Mouse (Mus musculus): ENCODE measurements around the gene Ttc41.

Gene Ttc41

DNA sequence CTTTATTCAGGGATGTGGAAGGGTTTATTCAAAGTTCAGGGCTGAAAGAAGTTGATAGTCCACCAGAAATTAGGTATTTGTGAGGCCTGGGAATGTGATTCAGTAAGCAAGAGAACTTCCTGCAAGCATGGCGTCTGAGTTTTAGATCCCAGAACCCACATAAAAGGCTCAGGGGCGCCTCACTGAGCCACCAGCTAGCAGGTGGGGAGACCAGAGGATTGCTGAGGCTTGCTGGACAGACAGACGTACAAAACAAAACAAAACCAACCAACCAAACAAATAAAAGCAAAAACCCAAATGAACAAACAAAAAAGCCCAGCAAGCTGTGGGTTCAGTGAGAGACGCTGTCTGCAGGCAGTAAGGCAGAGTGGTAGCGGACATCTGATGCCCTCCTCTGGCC is 77.0 kb downstream of the Ttc41 start:
- intact Hi-C loops (cut with DNase I) = no loop called here

DNA sequence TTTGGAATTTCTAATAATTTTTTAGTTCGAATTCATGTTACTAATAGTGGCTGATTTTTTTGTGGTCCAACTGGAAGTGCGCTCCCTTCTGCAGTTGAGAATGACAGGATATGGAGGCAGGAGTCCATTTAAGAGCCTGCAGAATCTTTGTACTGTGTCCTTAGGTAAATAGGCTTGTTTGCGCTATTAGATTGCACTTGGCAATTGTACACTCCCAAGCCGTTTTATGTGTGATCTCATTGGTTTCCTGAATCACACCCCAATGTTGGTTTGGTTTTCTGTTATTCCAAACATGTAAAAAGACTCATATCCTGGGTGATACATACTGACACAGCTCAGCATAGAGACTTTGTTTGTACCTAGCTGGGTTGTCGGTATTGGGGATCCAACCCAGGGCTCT is 78.0 kb downstream of the Ttc41 start:
- intact Hi-C loops (cut with DNase I) = no loop called here

GRCm38 (mm10) chr10:86784126-86784675 is 78.6 kb downstream of the Ttc41 start:
- intact Hi-C loops (cut with DNase I) = no loop called here

DNA sequence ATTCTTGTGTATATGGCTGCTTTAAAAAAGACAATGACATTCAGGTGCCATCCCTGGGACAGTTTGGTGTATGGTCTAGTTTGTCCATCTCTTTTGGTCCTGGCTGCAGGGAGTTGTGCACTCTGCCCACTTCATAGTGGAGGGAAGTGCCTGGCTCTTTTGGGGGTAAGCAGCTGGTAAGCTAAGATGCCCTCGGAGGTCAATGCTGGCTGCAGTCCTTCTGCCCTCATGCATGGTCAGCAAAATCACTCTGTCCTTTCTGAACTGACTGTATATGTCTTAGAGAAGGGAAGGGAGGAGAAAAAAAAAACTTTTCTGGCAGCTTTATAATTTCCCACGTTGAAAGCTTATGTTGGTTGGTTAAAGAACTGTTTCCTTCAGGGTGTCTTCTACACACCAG is 79.8 kb downstream of the Ttc41 start:
- intact Hi-C loops (cut with DNase I) = no loop called here

DNA sequence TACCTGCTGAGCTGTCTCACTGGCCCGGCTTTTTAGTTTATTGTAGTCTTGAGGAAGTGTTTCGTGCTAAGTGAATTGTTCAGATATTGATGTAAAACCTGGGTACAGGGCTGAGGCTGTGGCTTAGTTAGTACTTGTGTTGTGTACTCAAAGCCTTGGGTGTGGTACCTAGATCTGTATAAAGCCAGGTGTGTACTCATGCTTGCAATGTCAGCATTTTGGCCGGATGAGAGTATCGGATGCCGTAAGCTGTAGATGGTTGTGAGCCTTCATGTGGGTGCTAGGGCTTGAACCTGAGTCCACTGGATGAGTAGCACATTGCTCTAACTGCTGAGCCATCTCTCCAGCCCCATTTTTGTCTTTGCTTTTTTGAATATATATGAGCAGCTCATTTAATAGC is 80.5 kb downstream of the Ttc41 start:
- intact Hi-C loops (cut with DNase I) = no loop called here

DNA sequence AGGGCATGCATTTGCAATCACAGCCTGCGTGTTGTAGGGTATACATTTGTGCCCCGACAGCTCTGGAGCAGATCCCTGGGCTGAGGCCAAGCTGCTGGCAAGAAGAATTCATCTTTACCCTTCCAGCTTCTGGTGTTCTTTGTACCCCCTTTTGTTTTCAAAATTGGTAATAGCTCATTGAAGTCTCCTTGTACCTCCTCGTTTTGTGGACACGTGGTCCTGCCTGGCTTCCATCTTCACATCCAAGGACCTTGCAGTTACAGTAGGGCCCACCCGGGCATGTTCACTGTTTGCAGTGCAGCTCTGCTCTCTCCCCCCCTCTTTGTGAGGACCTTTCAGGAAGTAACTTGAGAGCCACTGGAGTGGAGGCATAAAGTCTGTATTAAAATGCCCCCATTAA is 82.6 kb downstream of the Ttc41 start:
- intact Hi-C loops (cut with DNase I) = no loop called here

DNA sequence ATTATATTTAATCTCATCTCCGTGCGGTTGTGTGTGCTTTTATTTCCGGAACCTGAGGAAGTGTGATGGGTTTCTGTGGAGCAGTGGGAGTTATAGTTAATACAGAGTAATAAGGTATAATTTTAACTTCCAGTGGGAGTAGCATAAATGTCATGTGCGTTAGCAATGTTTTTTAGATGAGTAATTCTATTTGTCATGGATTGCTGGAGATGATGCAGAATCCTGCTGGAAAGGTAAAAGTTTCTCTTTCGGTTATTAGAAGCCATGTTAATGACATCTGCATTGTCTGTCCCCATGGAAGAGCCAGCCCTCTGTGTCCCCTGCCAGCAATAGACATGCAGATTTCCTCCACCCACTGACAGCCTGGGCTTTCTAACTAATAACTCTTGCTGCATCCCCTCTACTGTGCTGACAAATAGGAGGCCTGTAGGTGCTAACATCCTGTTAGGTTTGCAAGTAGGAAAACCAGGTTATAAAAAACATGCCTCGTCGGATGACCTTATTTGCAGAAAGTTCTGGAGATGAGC is 83.6 kb downstream of the Ttc41 start:
- intact Hi-C loops (cut with DNase I) = no loop called here

DNA sequence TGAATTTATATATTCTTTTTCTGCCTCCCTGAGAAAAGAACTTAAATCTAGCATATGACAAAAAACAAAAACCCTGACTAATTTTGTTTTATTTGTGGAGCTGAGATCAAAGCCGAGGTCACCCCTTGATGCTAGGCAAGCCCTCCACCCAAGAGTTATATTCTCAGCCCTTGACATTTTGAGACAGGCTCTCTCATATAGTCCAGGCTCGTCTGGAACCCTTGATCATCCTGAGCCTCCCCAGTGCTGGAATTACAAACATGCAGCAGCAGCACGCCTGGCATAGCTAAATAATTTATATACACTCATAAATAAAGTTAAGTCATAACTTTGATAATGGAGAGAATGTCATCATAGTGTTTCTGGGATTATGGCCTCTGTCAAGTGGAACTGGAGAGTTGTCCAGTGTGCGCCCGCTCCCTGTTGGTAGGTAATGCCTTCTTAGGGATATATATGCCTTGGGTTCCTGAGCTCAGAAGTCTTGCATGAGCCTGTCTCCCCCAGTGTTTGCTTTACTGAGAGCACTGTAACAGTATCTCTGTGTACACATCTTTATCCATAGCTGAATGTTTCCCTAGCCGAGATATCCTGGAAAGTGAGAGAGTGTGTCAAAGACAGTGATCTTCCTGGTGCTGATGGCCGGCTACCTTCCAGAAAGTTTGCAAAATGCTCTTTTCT is 86.0 kb downstream of the Ttc41 start:
- intact Hi-C loops (cut with DNase I) = no loop called here

DNA sequence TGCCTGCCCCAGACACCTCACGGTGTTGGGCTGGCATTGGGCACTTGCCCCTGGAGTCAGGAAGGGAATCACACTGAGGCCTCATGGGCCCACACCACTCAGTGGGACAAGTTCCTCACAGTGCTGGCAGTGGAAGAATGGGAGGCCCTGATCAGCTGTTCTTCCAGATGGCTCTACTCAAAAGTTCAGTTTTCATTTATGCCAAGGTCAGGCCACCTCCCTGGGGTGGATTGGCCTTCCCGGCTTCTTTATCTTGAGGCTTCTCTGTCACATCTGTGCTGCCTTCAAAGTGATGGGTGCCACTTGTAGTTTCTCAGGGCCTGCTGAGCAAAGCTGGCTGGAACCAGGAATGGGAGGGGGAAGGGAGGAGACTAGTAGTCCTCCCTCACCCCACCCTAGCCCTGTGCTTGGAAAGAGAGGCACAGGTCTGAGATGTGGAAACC is 87.9 kb downstream of the Ttc41 start:
- intact Hi-C loops (cut with DNase I) = no loop called here

GRCm38 (mm10) chr10:86794196-86794595 is 88.6 kb downstream of the Ttc41 start:
- intact Hi-C loops (cut with DNase I) = no loop called here

GRCm38 (mm10) chr10:86794794-86795535 is 89.4 kb downstream of the Ttc41 start:
- intact Hi-C loops (cut with DNase I) = no loop called here

DNA sequence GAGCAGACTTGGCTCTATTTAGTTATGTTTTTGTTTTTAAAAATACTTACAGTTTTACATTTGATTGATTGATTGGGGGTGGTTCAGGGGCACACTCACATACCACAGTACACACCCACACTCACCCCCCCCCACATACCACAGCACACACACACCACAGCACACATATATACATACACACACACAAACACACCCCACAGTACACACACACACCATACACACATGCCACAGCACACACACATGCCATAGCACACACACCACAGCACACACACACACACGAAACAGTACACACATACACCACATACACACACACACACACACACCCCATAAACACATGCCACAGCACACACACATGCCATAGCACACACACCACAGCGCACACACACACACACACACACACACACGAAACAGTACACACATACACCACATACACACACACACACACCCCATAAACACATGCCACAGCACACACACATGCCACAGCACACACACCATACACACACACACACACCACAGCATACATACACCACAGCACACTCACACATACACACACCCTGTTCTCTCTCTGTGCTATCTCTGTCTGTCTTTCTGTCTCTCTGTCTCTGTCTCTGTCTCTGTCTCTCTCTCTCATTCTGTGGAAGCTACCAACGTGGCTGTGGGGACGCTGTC is 90.6 kb downstream of the Ttc41 start:
- intact Hi-C loops (cut with DNase I) = no loop called here

DNA sequence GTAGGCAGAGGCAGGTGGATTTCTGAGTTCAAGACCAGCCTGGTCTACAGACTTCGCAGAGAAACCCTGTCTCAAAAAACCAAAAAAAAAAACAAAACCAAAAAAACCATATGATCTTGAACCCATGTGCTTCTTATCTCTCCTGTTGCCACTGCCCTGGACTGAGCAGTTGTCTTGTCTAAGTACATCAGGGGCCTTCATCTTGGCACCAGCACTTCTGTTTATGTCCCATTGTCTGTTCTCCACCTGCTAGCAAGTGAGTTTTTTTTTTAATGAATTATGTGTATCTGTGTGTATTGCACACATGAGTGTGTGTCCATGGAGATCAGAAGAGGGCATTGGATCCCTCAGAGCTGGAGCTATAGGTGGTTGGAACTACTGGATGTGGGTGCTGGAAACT is 101.8 kb downstream of the Ttc41 start:
- intact Hi-C loops (cut with DNase I) = no loop called here

DNA sequence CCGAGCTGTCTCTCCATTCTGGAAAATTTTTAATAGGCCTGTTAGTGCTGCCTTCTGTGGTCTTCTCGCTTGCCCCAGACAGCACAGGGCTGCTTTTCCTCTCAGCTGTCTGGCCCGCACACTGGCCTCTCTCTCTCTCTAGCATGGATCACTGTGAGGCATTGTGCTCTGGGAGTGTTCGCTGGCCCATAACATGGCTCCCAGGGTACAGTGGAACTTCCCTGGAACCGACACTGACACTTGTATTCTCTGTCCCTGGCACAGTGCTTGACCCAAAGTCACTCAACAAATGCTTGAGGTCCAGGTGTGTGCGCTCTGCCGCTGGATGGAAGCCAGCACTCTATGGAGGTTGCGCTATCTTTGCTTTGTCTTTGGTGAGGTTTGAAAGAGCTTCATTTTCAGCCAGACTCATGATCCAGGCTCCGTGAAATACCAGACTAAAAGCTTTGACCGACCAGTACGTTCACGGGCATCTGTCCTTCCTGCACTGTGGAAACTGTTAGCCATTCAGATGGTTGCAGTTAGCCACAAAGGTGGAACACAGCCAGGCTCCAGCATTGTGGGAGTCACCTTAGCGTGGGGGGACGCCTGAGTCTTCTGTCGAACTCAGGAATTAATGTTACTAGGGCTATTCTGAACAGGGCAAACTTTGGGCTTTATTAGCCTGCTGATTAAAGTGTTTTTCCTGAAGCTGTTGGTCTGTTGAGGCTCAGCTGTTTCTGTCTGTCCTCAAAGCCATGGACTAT is 102.6 kb downstream of the Ttc41 start:
- intact Hi-C loops (cut with DNase I) = no loop called here

- intact Hi-C loops (cut with DNase I) = no loop called here
These were observed 104.4 kb downstream of the Ttc41 start for GRCm38 (mm10) chr10:86810000-86810399.

DNA sequence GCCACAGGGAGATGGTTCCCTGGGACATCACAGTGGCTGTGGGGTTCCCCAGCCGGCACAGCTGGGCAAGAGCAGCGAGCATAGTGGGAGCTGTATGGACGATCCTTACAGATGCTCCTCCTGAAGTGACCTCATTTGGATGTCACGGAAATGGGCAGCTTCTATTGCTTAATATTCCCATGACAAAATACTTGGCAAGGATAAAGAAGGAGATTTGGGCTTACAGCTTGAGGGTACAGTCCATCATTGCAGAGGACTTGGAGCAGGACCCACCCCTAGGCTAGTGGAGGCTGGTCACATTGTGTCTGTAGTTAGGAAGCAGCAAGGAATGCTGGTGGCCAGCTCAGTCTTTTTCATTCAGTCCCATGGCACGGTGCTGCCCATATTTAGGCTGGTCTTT is 105.0 kb downstream of the Ttc41 start:
- intact Hi-C loops (cut with DNase I) = no loop called here

DNA sequence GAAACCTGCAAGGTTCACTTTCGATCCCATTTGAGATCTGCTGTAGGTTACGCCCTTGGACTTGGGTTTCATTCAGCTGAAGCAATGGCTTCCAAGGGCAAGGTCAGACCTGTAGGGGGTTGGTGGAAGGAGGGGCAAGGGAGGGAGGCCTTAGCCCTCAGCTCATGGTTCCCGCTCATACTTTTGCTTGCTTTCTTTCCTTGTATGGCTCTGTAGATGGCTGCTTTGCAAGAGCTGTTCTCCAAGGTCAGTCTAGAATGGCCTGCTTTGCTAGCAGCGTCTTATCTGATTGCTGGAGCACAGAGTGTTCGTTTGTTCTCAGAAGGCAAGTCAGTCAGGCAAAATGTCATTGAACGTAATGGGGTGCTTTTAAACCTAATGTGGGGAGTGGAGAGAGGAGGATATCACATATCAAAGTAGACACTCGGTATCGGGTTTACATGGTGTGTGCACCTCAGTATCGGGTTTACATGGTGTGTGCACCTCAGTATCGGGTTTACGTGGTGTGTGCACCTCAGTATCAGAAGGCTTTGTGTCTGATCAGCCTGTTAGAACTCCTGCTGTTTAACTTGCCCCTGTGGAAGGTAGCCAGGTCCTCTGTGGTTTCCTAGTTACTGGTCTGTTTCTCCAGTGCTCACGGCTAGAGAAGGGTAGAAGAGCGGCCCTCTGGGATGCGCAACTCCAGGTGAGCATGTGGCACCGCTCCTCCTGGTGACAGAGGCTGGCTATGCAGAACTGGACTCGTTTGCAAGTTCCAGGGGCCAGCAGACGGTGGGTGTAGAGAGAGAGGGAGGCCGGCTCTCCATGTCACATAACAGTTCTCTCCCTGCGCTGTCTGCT is 108.9 kb downstream of the Ttc41 start:
- intact Hi-C loops (cut with DNase I) = loop anchor here (5.0 kb wide), 1 partner anchor 37 kb away; the partner anchor contains the start of gene Nt5dc3

DNA sequence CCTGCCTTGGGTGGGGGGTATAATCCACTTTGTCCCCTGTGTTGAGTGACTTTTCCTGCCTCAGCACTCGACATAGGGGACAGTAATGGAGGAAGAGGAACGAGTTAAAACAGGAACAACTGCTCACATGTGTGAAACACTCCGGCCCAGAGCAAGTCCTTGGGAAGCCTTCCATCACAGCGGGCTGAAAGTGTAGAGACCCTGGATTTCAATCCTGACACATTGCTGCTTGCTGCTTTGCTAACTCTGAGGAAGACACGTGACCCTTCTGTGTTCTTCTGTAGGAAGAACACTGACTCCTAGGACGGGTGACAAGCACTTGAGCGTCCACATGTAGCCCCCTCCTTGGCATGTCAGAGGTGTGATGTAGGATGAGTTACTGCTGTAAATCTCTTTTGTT is 109.5 kb downstream of the Ttc41 start:
- intact Hi-C loops (cut with DNase I) = loop anchor here (5.0 kb wide), 1 partner anchor 38 kb away; the partner anchor contains the start of gene Nt5dc3

GRCm38 (mm10) chr10:86819649-86820165 is 114.1 kb downstream of the Ttc41 start:
- intact Hi-C loops (cut with DNase I) = loop anchor here (5.0 kb wide), 1 partner anchor 42 kb away; the partner anchor contains the start of gene Nt5dc3

GRCm38 (mm10) chr10:86821014-86821413 is 115.4 kb downstream of the Ttc41 start:
- intact Hi-C loops (cut with DNase I) = no loop called here
